Mouse (Mus musculus): Measurements from ENCODE around the gene Mapk6.
"Not testable (repeated sequence)": the region's sequence is repeated elsewhere in the genome, so short reads cannot be mapped to it uniquely, and the experiment has no call there.

Gene Mapk6

GRCm38 (mm10) chr9:75409852-75410378 lies at the start of gene Mapk6:
TSS of gene Mapk6 (minus strand) at chr9:75410005.
- DNase-seq, result peak; percentile 95

GRCm38 (mm10) chr9:75455684-75456083 lies 45.9 kb upstream of the Mapk6 start:
- no peak for DNase-seq

- DNase-seq, result no peak
These were observed 44.2 kb upstream of the Mapk6 start for GRCm38 (mm10) chr9:75453994-75454393.

GRCm38 (mm10) chr9:75448021-75448420 lies 38.2 kb upstream of the Mapk6 start:
- no peak for DNase-seq

- DNase-seq, result not testable (repeated sequence)
These were observed 36.8 kb upstream of the Mapk6 start for GRCm38 (mm10) chr9:75446574-75446973.

GRCm38 (mm10) chr9:75444981-75445380 lies 35.2 kb upstream of the Mapk6 start:
- DNase-seq, result no peak

- no peak for DNase-seq
These were observed 31.9 kb upstream of the Mapk6 start for GRCm38 (mm10) chr9:75441691-75442131.

GRCm38 (mm10) chr9:75440796-75441666 lies 31.2 kb upstream of the Mapk6 start, which contains the start of gene Leo1:
TSS of gene Leo1 (plus strand) at chr9:75441524.
- DNase-seq, result peak; percentile 94

- no peak for DNase-seq
These were observed 28.0 kb upstream of the Mapk6 start for GRCm38 (mm10) chr9:75437653-75438385.

GRCm38 (mm10) chr9:75435918-75436317 lies 26.1 kb upstream of the Mapk6 start:
- peak; percentile 83 for DNase-seq

- no peak for DNase-seq
These were observed 25.5 kb upstream of the Mapk6 start for GRCm38 (mm10) chr9:75435291-75435690.

GRCm38 (mm10) chr9:75434872-75435271 lies 25.1 kb upstream of the Mapk6 start:
- no peak for DNase-seq

GRCm38 (mm10) chr9:75434172-75434793 lies 24.5 kb upstream of the Mapk6 start:
- DNase-seq, result peak; percentile 38

GRCm38 (mm10) chr9:75432694-75433093 lies 22.9 kb upstream of the Mapk6 start:
- no peak for DNase-seq

GRCm38 (mm10) chr9:75430822-75431621 lies 21.2 kb upstream of the Mapk6 start:
- no peak for DNase-seq

GRCm38 (mm10) chr9:75429657-75430056 lies 19.9 kb upstream of the Mapk6 start:
- no peak for DNase-seq

GRCm38 (mm10) chr9:75429040-75429439 lies 19.2 kb upstream of the Mapk6 start:
- DNase-seq, result no peak

- no peak for DNase-seq
These were observed 18.4 kb upstream of the Mapk6 start for GRCm38 (mm10) chr9:75428274-75428600.

GRCm38 (mm10) chr9:75427366-75428273 lies 17.8 kb upstream of the Mapk6 start:
- peak; percentile 63 for DNase-seq

GRCm38 (mm10) chr9:75425796-75426391 lies 16.1 kb upstream of the Mapk6 start:
- DNase-seq, result no peak

All from layer of hippocampus, adult 9-11 months (tissue).